Mouse (Mus musculus) lung, embryonic 14.5 days (tissue): Measurements from ENCODE around the gene Cdca7. TPM values are rescaled to one million over a fixed set of nuclear protein-coding genes. Genes with fewer than 3 reads are reported as not detected.

Experiments used
- ATAC-seq: fragments of 200-750 bp; cut with Nextera tagmentation; 2 replicates; pipeline ENCODE4 v1.8.0; 2017; ENCODE audit warnings: mild to moderate bottlenecking, moderate TSS enrichment, moderate library complexity; ENCODE audit not compliant: insufficient read depth
- DNase-seq: peaks from one replicate; pipeline ENCODE4 v3.0.0-alpha.2; 2015
- H3K27ac ChIP-seq: fragments of 300-500 bp; sonication (generic); 2 replicates; pipeline ENCODE4 v1.5.1; 2014; ENCODE audit warnings: low read depth, mild to moderate bottlenecking, moderate library complexity
- H3K27me3 ChIP-seq: fragments of 300-500 bp; sonication (generic); 2 replicates; pipeline ENCODE4 v1.6.1; 2014; ENCODE audit warnings: low read length, control low read depth; ENCODE audit not compliant: insufficient read depth
- H3K36me3 ChIP-seq: fragments of 300-500 bp; sonication (generic); 2 replicates; pipeline ENCODE4 v1.6.1; 2014; ENCODE audit warnings: control low read depth; ENCODE audit not compliant: insufficient read depth
- H3K4me1 ChIP-seq: fragments of 300-500 bp; sonication (generic); 2 replicates; pipeline ENCODE4 v1.6.1; 2014; ENCODE audit warnings: antibody characterized with exemption, control low read depth; ENCODE audit not compliant: insufficient read depth
- H3K4me2 ChIP-seq: fragments of 300-500 bp; sonication (generic); 2 replicates; pipeline ENCODE4 v1.6.1; 2014; ENCODE audit warnings: mild to moderate bottlenecking
- H3K4me3 ChIP-seq: fragments of 300-500 bp; sonication (generic); 2 replicates; pipeline ENCODE4 v1.5.1; 2014; ENCODE audit warnings: low read depth, low read length
- H3K9ac ChIP-seq: fragments of 300-500 bp; sonication (generic); 2 replicates; pipeline ENCODE4 v1.6.1; 2014
- H3K9me3 ChIP-seq: fragments of 300-500 bp; sonication (generic); 2 replicates; pipeline ENCODE4 v1.6.1; 2016; ENCODE audit warnings: low read depth, low read length, control low read depth
- CTCF ChIP-seq: IDR thresholded peaks from 2 replicates; pipeline ENCODE4 v1.5.1; 2016; ENCODE audit warnings: antibody characterized with exemption, low read depth
- WGBS: fragments of 180-500 bp; shearing (Covaris S2); extraction: QIAGEN DNeasy Blood & Tissue Kit; methylation state at CpG from one replicate; pipeline ENCODE4 v1.1.7; 2014; 5-methylcytosine and 5-hydroxymethylcytosine counted together
- polyA plus RNA-seq: library from polyadenylated mRNA; unstranded; fragments of >200 nt; fragmentation: Nextera tagmentation; extraction: Ambion mirVana; gene quantifications from 2 replicates; pipeline ENCODE4 v1.2.1, GENCODE M21; 2014

The Cdca7 gene
- polyA plus RNA-seq, 1 experiment from 2014 or later: 188 TPM

- no peak overlapping the region for H3K4me3 ChIP-seq
- no peaks in the 10 kb centered on the region for H3K36me3 ChIP-seq
- no peak overlapping the region for H3K4me2 ChIP-seq
- H3K27ac ChIP-seq: no peak overlapping the region
- no peak overlapping the region for H3K9ac ChIP-seq
- 66% methylated on average over 10 of the region's 10 CpGs for WGBS
- TF ChIP-seq CTCF: no peak
- H3K9me3 ChIP-seq: no peaks in the 10 kb centered on the region
- no peak for ATAC-seq
- no peaks in the 10 kb centered on the region for H3K27me3 ChIP-seq
- H3K4me1 ChIP-seq: no peaks in the 10 kb centered on the region
- DNase-seq: no peak
Measured at GRCm38 (mm10) chr2:72529026-72529357, 53.0 kb downstream of the Cdca7 start.

- no peak overlapping the region for H3K4me3 ChIP-seq
- no peaks in the 10 kb centered on the region for H3K4me1 ChIP-seq
- 46% methylated on average over 25 of the region's 25 CpGs for WGBS
- H3K9ac ChIP-seq: no peak overlapping the region; the same call in 1 of the 2 replicates
- peak overlapping the region; percentile 27 for H3K4me2 ChIP-seq
- no peaks in the 10 kb centered on the region for H3K36me3 ChIP-seq
- peak; percentile 41 for DNase-seq
- TF ChIP-seq CTCF: no peak
- ATAC-seq: no peak
- H3K27me3 ChIP-seq: no peaks in the 10 kb centered on the region
- H3K27ac ChIP-seq: no peak overlapping the region
- H3K9me3 ChIP-seq: no peaks in the 10 kb centered on the region
Measured at GRCm38 (mm10) chr2:72529358-72530319, 53.7 kb downstream of the Cdca7 start.

- Histone ChIP-seq H3K36me3 (no peaks in the 10 kb centered on the region), H3K4me2 (no peak overlapping the region), H3K27me3 (no peaks in the 10 kb centered on the region), H3K9ac (no peak overlapping the region), H3K9me3 (no peaks in the 10 kb centered on the region), H3K4me3 (no peak overlapping the region), H3K27ac (no peak overlapping the region), H3K4me1 (no peaks in the 10 kb centered on the region)
- 42% methylated on average over 1 of the region's 1 CpGs for WGBS
- ATAC-seq (no peak), DNase-seq (no peak)
- no peak for TF ChIP-seq CTCF
Measured at GRCm38 (mm10) chr2:72535889-72536288, 59.9 kb downstream of the Cdca7 start.

Other genes with a start within 250 kb of the Cdca7 start
- gene Map3k20, start 190.5 kb upstream of the Cdca7 start, polyA plus RNA-seq: 36.4 and 37.5 TPM in 2 replicates